Mouse (Mus musculus) neural tube, embryonic 14.5 days (tissue): ENCODE data around the gene Ptpn7. TPM values are rescaled to one million over a fixed set of nuclear protein-coding genes. Genes with fewer than 3 reads are reported as not detected.

Experiments used
- ATAC-seq: fragments of 200-750 bp; cut with Nextera tagmentation; 2 replicates; pipeline ENCODE4 v1.8.0; 2017; ENCODE audit warnings: low read depth, mild to moderate bottlenecking, moderate TSS enrichment, moderate library complexity
- H3K27ac ChIP-seq: fragments of 300-500 bp; sonication (generic); 2 replicates; pipeline ENCODE4 v1.5.1; 2014; ENCODE audit warnings: low read depth, mild to moderate bottlenecking, control low read depth, low read length, moderate library complexity, mixed read lengths
- H3K27me3 ChIP-seq: fragments of 300-500 bp; sonication (generic); 2 replicates; pipeline ENCODE4 v1.6.1; 2014; ENCODE audit warnings: low read length; ENCODE audit not compliant: control insufficient read depth, insufficient read depth
- H3K36me3 ChIP-seq: fragments of 300-500 bp; sonication (generic); 2 replicates; pipeline ENCODE4 v1.6.1; 2014; ENCODE audit warnings: low read length, mixed read lengths; ENCODE audit not compliant: control insufficient read depth, insufficient read depth
- H3K4me1 ChIP-seq: fragments of 300-500 bp; sonication (generic); 2 replicates; pipeline ENCODE4 v1.6.1; 2014; ENCODE audit warnings: low read length; ENCODE audit not compliant: control insufficient read depth, insufficient read depth
- H3K4me2 ChIP-seq: fragments of 300-500 bp; sonication (generic); 2 replicates; pipeline ENCODE4 v1.6.1; 2014; ENCODE audit warnings: mild to moderate bottlenecking, low read depth, low read length, control low read depth
- H3K4me3 ChIP-seq: fragments of 300-500 bp; sonication (generic); 2 replicates; pipeline ENCODE4 v1.5.1; 2014; ENCODE audit warnings: low read depth, low read length, control low read depth, mixed read lengths
- H3K9ac ChIP-seq: fragments of 300-500 bp; sonication (generic); replicated peaks from 2 replicates; pipeline ENCODE4 v1.6.1; 2014; ENCODE audit warnings: low read depth, mild to moderate bottlenecking, control low read depth, low read length, mixed read lengths
- H3K9me3 ChIP-seq: fragments of 300-500 bp; sonication (generic); 2 replicates; pipeline ENCODE4 v1.6.1; 2016; ENCODE audit warnings: low read length; ENCODE audit not compliant: control insufficient read depth
- WGBS: fragments of 180-500 bp; shearing (Covaris S2); extraction: QIAGEN DNeasy Blood & Tissue Kit; methylation state at CpG from one replicate; pipeline ENCODE4 v1.1.7; 2014; 5-methylcytosine and 5-hydroxymethylcytosine counted together
- polyA plus RNA-seq: library from polyadenylated mRNA; unstranded; fragments of >200 nt; fragmentation: Nextera tagmentation; extraction: Ambion mirVana; gene quantifications from 2 replicates; pipeline ENCODE4 v1.2.1, GENCODE M21; 2014

The Ptpn7 gene
- polyA plus RNA-seq, 1 experiment from 2014 or later = 0.15 TPM

GRCm38 (mm10) chr1:135131034-135131433 lies 1.5 kb upstream of the Ptpn7 start:
- Histone ChIP-seq H3K27ac (no peak overlapping the region), H3K9ac (no peak overlapping the region), H3K27me3 (no peaks in the 10 kb centered on the region), H3K4me2 (no peak overlapping the region), H3K4me3 (no peak overlapping the region), H3K4me1 (peaks cover 5% of the 10 kb centered on the region; the same call in 1 of the 2 replicates), H3K9me3 (no peaks in the 10 kb centered on the region), H3K36me3 (no peaks in the 10 kb centered on the region)
- ATAC-seq = no peak
- WGBS = 47% methylated on average over 6 of the region's 6 CpGs

GRCm38 (mm10) chr1:135131560-135131959 lies 940 bp upstream of the Ptpn7 start:
- peaks cover 2% of the 10 kb centered on the region; the same call in 1 of the 2 replicates for H3K4me1 ChIP-seq
- H3K36me3 ChIP-seq = no peaks in the 10 kb centered on the region
- 63% methylated on average over 8 of the region's 8 CpGs for WGBS
- ATAC-seq = no peak
- H3K4me3 ChIP-seq = no peak overlapping the region
- H3K4me2 ChIP-seq = no peak overlapping the region
- H3K27ac ChIP-seq = no peak overlapping the region
- no peak overlapping the region for H3K9ac ChIP-seq
- no peaks in the 10 kb centered on the region for H3K9me3 ChIP-seq
- no peaks in the 10 kb centered on the region for H3K27me3 ChIP-seq

GRCm38 (mm10) chr1:135132893-135133369 lies 431 bp downstream of the Ptpn7 start:
- Histone ChIP-seq H3K27ac (no peak overlapping the region), H3K4me2 (no peak overlapping the region), H3K9ac (no peak overlapping the region), H3K4me3 (no peak overlapping the region), H3K9me3 (no peaks in the 10 kb centered on the region), H3K36me3 (no peaks in the 10 kb centered on the region), H3K27me3 (no peaks in the 10 kb centered on the region), H3K4me1 (no peaks in the 10 kb centered on the region)
- ATAC-seq = no peak
- WGBS = 86% methylated on average over 9 of the region's 9 CpGs

- no peaks in the 10 kb centered on the region for H3K9me3 ChIP-seq
- 84% methylated on average over 10 of the region's 10 CpGs for WGBS
- H3K4me1 ChIP-seq = no peaks in the 10 kb centered on the region
- no peak overlapping the region for H3K9ac ChIP-seq
- ATAC-seq = no peak
- H3K4me3 ChIP-seq = no peak overlapping the region
- no peak overlapping the region for H3K27ac ChIP-seq
- no peaks in the 10 kb centered on the region for H3K27me3 ChIP-seq
- no peaks in the 10 kb centered on the region for H3K36me3 ChIP-seq
- H3K4me2 ChIP-seq = no peak overlapping the region
Measured at GRCm38 (mm10) chr1:135133678-135134435, 1.4 kb downstream of the Ptpn7 start.

- no peaks in the 10 kb centered on the region for H3K27me3 ChIP-seq
- H3K27ac ChIP-seq = no peak overlapping the region
- H3K36me3 ChIP-seq = no peaks in the 10 kb centered on the region
- 90% methylated on average over 8 of the region's 8 CpGs for WGBS
- H3K4me3 ChIP-seq = no peak overlapping the region
- H3K9ac ChIP-seq = no peak overlapping the region
- no peak overlapping the region for H3K4me2 ChIP-seq
- ATAC-seq = no peak
- H3K9me3 ChIP-seq = no peaks in the 10 kb centered on the region
- no peaks in the 10 kb centered on the region for H3K4me1 ChIP-seq
Measured at GRCm38 (mm10) chr1:135135111-135135787, 2.7 kb downstream of the Ptpn7 start.

- peak; percentile 55 for ATAC-seq
- no peaks in the 10 kb centered on the region for H3K36me3 ChIP-seq
- H3K27me3 ChIP-seq = no peaks in the 10 kb centered on the region
- H3K27ac ChIP-seq = no peak overlapping the region
- no peak overlapping the region for H3K4me3 ChIP-seq
- WGBS = 15% methylated on average over 1 of the region's 1 CpGs
- no peaks in the 10 kb centered on the region for H3K9me3 ChIP-seq
- H3K4me2 ChIP-seq = no peak overlapping the region
- no peaks in the 10 kb centered on the region for H3K4me1 ChIP-seq
- H3K9ac ChIP-seq = no peak overlapping the region
Measured at GRCm38 (mm10) chr1:135136500-135136899, 4.0 kb downstream of the Ptpn7 start.

GRCm38 (mm10) chr1:135139906-135140305 lies 7.4 kb downstream of the Ptpn7 start:
- no peaks in the 10 kb centered on the region for H3K36me3 ChIP-seq
- H3K9me3 ChIP-seq = no peaks in the 10 kb centered on the region
- ATAC-seq = no peak
- WGBS = 80% methylated on average over 2 of the region's 2 CpGs
- H3K4me2 ChIP-seq = no peak overlapping the region
- no peaks in the 10 kb centered on the region for H3K4me1 ChIP-seq
- H3K27me3 ChIP-seq = no peaks in the 10 kb centered on the region
- H3K27ac ChIP-seq = no peak overlapping the region
- H3K9ac ChIP-seq = no peak overlapping the region
- H3K4me3 ChIP-seq = no peak overlapping the region

- no peak for ATAC-seq
- 78% methylated on average over 2 of the region's 2 CpGs for whole genome bisulfite sequencing
- Histone ChIP-seq H3K4me1 (peaks cover 2% of the 10 kb centered on the region; the same call in 1 of the 2 replicates), H3K4me3 (no peak overlapping the region), H3K27me3 (no peaks in the 10 kb centered on the region), H3K36me3 (no peaks in the 10 kb centered on the region), H3K9me3 (no peaks in the 10 kb centered on the region), H3K9ac (no peak overlapping the region), H3K27ac (no peak overlapping the region), H3K4me2 (no peak overlapping the region)
Measured at GRCm38 (mm10) chr1:135142452-135142851, 10.0 kb downstream of the Ptpn7 start.

- Histone ChIP-seq H3K27ac (no peak overlapping the region), H3K4me1 (peaks cover 11% of the 10 kb centered on the region), H3K36me3 (no peaks in the 10 kb centered on the region), H3K9ac (no peak overlapping the region), H3K4me2 (no peak overlapping the region), H3K27me3 (no peaks in the 10 kb centered on the region), H3K4me3 (no peak overlapping the region), H3K9me3 (no peaks in the 10 kb centered on the region)
- 93% methylated on average over 2 of the region's 2 CpGs for WGBS
- ATAC-seq = no peak
Measured at GRCm38 (mm10) chr1:135143940-135144339, 11.4 kb downstream of the Ptpn7 start.
